Mouse (Mus musculus): ENCODE data around the gene Bhlhe41.
A peak's percentile ranks its signal among the peaks of the same experiment; 100 is the strongest.

The Bhlhe41 gene

GRCm38 (mm10) chr6:145835359-145835758 is 30.0 kb downstream of the Bhlhe41 start:
- no peak for DNase-seq

GRCm38 (mm10) chr6:145832927-145833326 is 32.4 kb downstream of the Bhlhe41 start:
- DNase-seq = no peak

- no peak for DNase-seq
Measured at GRCm38 (mm10) chr6:145830617-145831016, 34.7 kb downstream of the Bhlhe41 start.

GRCm38 (mm10) chr6:145830117-145830516 is 35.2 kb downstream of the Bhlhe41 start:
- peak; percentile 68 to 77 for DNase-seq

GRCm38 (mm10) chr6:145829062-145829835 is 36.1 kb downstream of the Bhlhe41 start:
- no peak for DNase-seq

- DNase-seq = peak in 1 of 2 experiments; percentile 21
Measured at GRCm38 (mm10) chr6:145826305-145826704, 39.1 kb downstream of the Bhlhe41 start.

- DNase-seq = peak; percentile 49 to 52
Measured at GRCm38 (mm10) chr6:145823588-145824234, 41.6 kb downstream of the Bhlhe41 start.

- no peak for DNase-seq
Measured at GRCm38 (mm10) chr6:145823103-145823502, 42.3 kb downstream of the Bhlhe41 start.

- no peak for DNase-seq
Measured at GRCm38 (mm10) chr6:145822218-145822617, 43.1 kb downstream of the Bhlhe41 start.

- DNase-seq = no peak
Measured at GRCm38 (mm10) chr6:145819151-145819550, 46.2 kb downstream of the Bhlhe41 start.

GRCm38 (mm10) chr6:145815200-145815599 is 50.2 kb downstream of the Bhlhe41 start:
- peak in 1 of 2 experiments; percentile 31 for DNase-seq

- DNase-seq = no peak
Measured at GRCm38 (mm10) chr6:145811174-145811573, 54.2 kb downstream of the Bhlhe41 start.

- no peak for DNase-seq
Measured at GRCm38 (mm10) chr6:145810015-145810414, 55.3 kb downstream of the Bhlhe41 start.

- DNase-seq = peak in 1 of 2 experiments; percentile 46
Measured at GRCm38 (mm10) chr6:145809566-145809965, 55.8 kb downstream of the Bhlhe41 start.

Measured in kidney, postnatal 25 days (tissue).